Mouse (Mus musculus) MEL (cell line): ENCODE results near the gene Csnk2b.

Source experiments
- CTCF ChIP-seq, 3 experiments: IDR thresholded peaks in 2 of 3; conservative IDR thresholded peaks in 1 of 3; 2 replicates each; pipeline ENCODE4 v1.5.1; 2011 to 2012; ENCODE audit warnings: low read length in 3 of 3, low read depth in 2 of 3, mild to moderate bottlenecking in 2 of 3, improper control_type of control experiment in 1 of 3, inconsistent platforms in 1 of 3, mixed read lengths in 1 of 3, moderate library complexity in 1 of 3; ENCODE audit not compliant: control insufficient read depth in 1 of 3, insufficient read depth in 1 of 3, poor library complexity in 1 of 3, severe bottlenecking in 1 of 3
- ETS1 ChIP-seq: IDR thresholded peaks from 2 replicates; pipeline ENCODE4 v1.6.1; 2012; ENCODE audit warnings: low read depth, mild to moderate bottlenecking, inconsistent platforms, low read length, improper control_type of control experiment, moderate library complexity
- GABPA ChIP-seq: IDR thresholded peaks from 2 replicates; pipeline ENCODE4 v1.6.1; 2012; ENCODE audit warnings: low read depth, mild to moderate bottlenecking, inconsistent platforms, low read length, improper control_type of control experiment, moderate library complexity
- GATA1 ChIP-seq: IDR thresholded peaks from 2 replicates; pipeline ENCODE4 v1.6.1; 2011; ENCODE audit warnings: low read depth, low read length, improper control_type of control experiment
- KAT2A ChIP-seq: conservative IDR thresholded peaks from 2 replicates; pipeline ENCODE4 v1.6.1; 2012; ENCODE audit warnings: low read depth, low read length, improper control_type of control experiment, inconsistent platforms
- MXI1 ChIP-seq: IDR thresholded peaks from 2 replicates; pipeline ENCODE4 v1.6.1; 2011; ENCODE audit warnings: mild to moderate bottlenecking, low read depth, low read length, improper control_type of control experiment
- NELFE ChIP-seq: IDR thresholded peaks from 2 replicates; pipeline ENCODE4 v1.6.1; 2011; ENCODE audit warnings: low read depth, low read length, improper control_type of control experiment
- POLR2A ChIP-seq, 2 experiments: IDR thresholded peaks; 2 replicates each; pipeline ENCODE4 v1.6.1; 2011 to 2012; ENCODE audit warnings: low read length in 2 of 2, mild to moderate bottlenecking in 2 of 2, control low read depth in 1 of 2, improper control_type of control experiment in 1 of 2, low read depth in 1 of 2, moderate library complexity in 1 of 2; ENCODE audit not compliant: control insufficient read depth in 1 of 2, insufficient read depth in 1 of 2, poor library complexity in 1 of 2
- POLR2AphosphoS5 ChIP-seq: IDR thresholded peaks from 2 replicates; pipeline ENCODE4 v1.6.1; 2012; ENCODE audit warnings: low read depth, borderline replicate concordance, mild to moderate bottlenecking, inconsistent platforms, low read length, moderate library complexity, mixed read lengths
- RAD21 ChIP-seq: IDR thresholded peaks from 2 replicates; pipeline ENCODE4 v1.6.1; 2011; ENCODE audit warnings: mild to moderate bottlenecking, low read depth, low read length, improper control_type of control experiment
- RCOR1 ChIP-seq: IDR thresholded peaks from 2 replicates; pipeline ENCODE4 v1.6.1; 2012; ENCODE audit warnings: low read depth, mild to moderate bottlenecking, inconsistent platforms, low read length, improper control_type of control experiment
- SMC3 ChIP-seq: IDR thresholded peaks from 2 replicates; pipeline ENCODE4 v1.6.1; 2011; ENCODE audit warnings: low read depth, low read length, improper control_type of control experiment
- ZC3H11A ChIP-seq: IDR thresholded peaks from 2 replicates; pipeline ENCODE4 v1.6.1; 2012; ENCODE audit warnings: low read depth, mild to moderate bottlenecking, inconsistent platforms, low read length, improper control_type of control experiment

- TF ChIP-seq RCOR1 (no peak), ETS1 (no peak), MXI1 (no peak), CTCF (IDR thresholded peaks at IDR 0.05 in 2 of 3, conservative IDR thresholded peaks at IDR 0.05 in 1 of 3; ENCODE audit: control insufficient read depth in 1 of 3, insufficient read depth in 1 of 3, low read depth in 2 of 3, low read length in 3 of 3, poor library complexity in 1 of 3, severe bottlenecking in 1 of 3) (no peak), POLR2AphosphoS5 (no peak), SMC3 (no peak), RAD21 (no peak), GABPA (no peak), GATA1 (no peak), KAT2A (no peak), POLR2A (IDR thresholded peaks at IDR 0.05; ENCODE audit: control insufficient read depth in 1 of 2, insufficient read depth in 1 of 2, low read depth in 1 of 2, low read length in 2 of 2, poor library complexity in 1 of 2) (no peak), NELFE (no peak), ZC3H11A (no peak)
Observed at GRCm38 (mm10) chr17:35153077-35153476, 31.2 kb upstream of the Csnk2b start.
